Mouse (Mus musculus) mouse embryonic stem cell (cell line): Measurements from ENCODE around the gene Vsx2.

Experiments
- in situ Hi-C, 2 experiments: fragments of 300-500 bp; cut with MboI; formaldehyde crosslinking; loops; 1 replicate in 1 of 2; 3 replicates in 1 of 2; pipeline ENCODE4 v1.14.3; 2019 to 2020; ENCODE audit warnings: low sequenced_read_pairs in 2 of 2, low pct_unique_long_range_greater_than_20kb in 1 of 2, mixed read lengths in 1 of 2; ENCODE audit not compliant: unreplicated experiment in 1 of 2

Vsx2 gene

DNA sequence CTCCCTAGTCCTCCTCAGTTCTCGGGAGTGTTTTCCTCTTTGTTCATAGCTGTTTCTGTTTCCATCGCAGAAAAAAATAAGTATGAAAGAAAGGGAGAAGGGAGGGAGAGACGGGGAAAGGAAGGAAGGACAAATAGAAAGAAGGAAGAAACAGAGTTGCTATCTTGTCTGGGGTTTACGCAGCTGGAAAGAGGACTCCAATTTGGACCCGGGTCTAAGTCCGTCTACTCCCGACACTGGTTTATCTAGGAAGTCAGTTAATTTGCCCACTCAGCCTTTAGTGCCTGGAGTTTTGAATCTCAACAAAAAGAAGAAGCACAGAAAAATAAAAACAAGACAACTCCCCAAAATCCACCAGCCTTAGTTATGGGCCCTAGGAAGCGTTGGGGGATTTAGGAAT is 55.0 kb downstream of the Vsx2 start:
- in situ Hi-C loops = no loop called here

DNA sequence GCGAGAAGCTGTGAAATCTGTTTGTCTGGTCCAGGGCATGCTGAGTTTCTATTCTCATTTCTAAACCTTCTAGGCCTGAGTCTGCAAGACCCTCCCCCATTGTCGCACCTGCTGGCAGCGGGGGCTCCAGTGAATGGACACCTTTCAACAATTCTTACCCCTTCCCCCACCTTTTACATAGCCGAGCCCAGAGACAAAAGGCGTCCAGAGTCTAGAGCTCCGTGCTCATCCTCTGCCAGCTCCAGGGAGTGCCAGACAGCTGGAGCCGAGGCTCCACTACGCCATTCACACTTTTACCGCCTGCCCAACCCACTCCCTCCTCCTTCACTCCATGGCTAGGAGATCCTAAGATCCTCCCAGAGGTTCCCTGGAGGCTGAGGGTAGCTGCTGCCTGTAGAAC is 55.6 kb downstream of the Vsx2 start:
- in situ Hi-C loops = no loop called here

GRCm38 (mm10) chr12:84631867-84632266 is 62.3 kb downstream of the Vsx2 start:
- in situ Hi-C loops = no loop called here

- in situ Hi-C loops = no loop called here
Observed at GRCm38 (mm10) chr12:84640253-84640652, 70.7 kb downstream of the Vsx2 start.

- in situ Hi-C loops = no loop called here
Observed at GRCm38 (mm10) chr12:84640654-84641053, 71.1 kb downstream of the Vsx2 start, which contains the start of gene Vrtn. Vrtn (plus strand) TSS chr12:84641019.
